Mouse (Mus musculus) liver, embryonic 18 days (tissue): ENCODE results near the gene Gm11032. TPM values are rescaled to one million over a fixed set of nuclear protein-coding genes. Genes with fewer than 3 reads are reported as not detected.

Source experiments
- polyA plus RNA-seq: library from polyadenylated mRNA; depleted of rRNA; stranded (reverse); fragments of >200 nt; gene quantifications from 2 replicates; pipeline ENCODE4 v1.2.3, GENCODE M21; 2012; rRNA removed

The Gm11032 gene
- not detected in 2 replicates for polyA plus RNA-seq

GRCm38 (mm10) chr11:4620017-4620485 is at the start of gene Gm11032:
Gene Gm11032 (plus strand): TSS chr11:4620067.

DNA sequence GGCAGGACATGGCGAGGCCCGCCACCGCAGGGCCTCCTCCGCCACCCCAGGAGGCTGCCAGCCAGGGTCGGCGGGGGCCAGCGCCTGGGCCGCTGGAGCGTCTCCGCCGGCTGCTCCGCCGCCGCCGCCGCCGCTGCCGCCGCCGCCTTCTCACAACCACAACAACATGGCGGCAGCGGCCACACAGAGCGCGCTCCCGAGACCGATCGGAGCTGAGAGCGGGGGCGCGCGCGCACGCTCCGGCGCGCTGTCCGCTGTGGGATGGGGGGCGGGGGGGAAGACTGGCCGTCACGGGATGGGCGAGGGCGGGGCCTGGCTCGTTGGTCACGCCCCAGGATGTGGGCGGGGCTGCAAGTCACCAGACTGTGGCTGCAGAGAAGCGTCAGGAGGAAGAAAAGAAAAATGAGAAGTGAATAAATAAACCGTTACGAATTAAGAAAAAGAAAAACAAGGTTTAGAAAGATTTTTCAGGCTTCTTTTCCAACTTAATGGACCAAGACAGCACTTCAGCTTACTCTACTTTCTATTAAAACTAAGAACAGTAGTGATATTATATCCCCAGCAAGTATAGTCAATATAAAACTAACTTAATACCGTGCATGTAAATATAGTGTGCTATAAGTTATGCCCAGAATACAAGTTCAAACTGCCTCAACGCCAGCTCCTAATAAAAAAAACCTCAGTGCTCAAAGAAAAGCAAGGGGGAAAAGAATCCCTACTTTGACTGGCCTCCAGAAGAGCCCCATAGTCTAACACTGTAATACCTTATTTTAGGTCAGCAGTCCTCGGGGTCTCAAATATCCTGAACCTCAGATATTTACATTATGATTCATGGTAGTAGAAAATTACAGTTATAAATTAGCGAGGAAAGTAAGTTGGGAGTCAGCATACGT is 25.0 kb upstream of the Gm11032 start, which contains the start of gene Mtmr3:
Gene Mtmr3, minus strand, starts transcription at position 256 of the 893 bp plus-strand sequence.

GRCm38 (mm10) chr11:4637534-4638234 is 17.8 kb downstream of the Gm11032 start, which contains the start of gene Ascc2:
Gene Ascc2 (plus strand): TSS chr11:4637747.

Other genes starting within 250 kb of the Gm11032 start
- 0.21 and 0.31 TPM in 2 replicates for gene Hormad2, start 179.0 kb upstream of the Gm11032 start, polyA plus RNA-seq
- 13.6 and 15.8 TPM in 2 replicates for gene Mtmr3, start 25.2 kb upstream of the Gm11032 start, polyA plus RNA-seq
- gene Ascc2, start 17.7 kb downstream of the Gm11032 start, polyA plus RNA-seq, result 8.2 and 9.7 TPM in 2 replicates
- 845 and 849 TPM in 2 replicates for gene Uqcr10, start 84.3 kb downstream of the Gm11032 start, polyA plus RNA-seq
- 13.1 and 14.5 TPM in 2 replicates for gene Zmat5, start 84.6 kb downstream of the Gm11032 start, polyA plus RNA-seq
- not detected in 2 replicates for gene Cabp7, start 126.7 kb downstream of the Gm11032 start, polyA plus RNA-seq
- 10.5 and 12.2 TPM in 2 replicates for gene Nf2, start 229.5 kb downstream of the Gm11032 start, polyA plus RNA-seq